Comparison of ENCODE assay signal across 40 mouse cellular contexts in genomic region chrX:73400951-73401350, GRCm38 (mm10). TPM values are rescaled to one million over a fixed set of nuclear protein-coding genes. Genes with fewer than 3 reads are reported as not detected.
"Had no signal": no experiment of that assay in that cellular context is flagged by ENCODE, and none has a peak within 500 bp of the region (broad histone marks: within the 10 kb centered on the region; RNA-seq: fewer than 3 reads in every experiment).

No protein-coding gene starts in this region.

- H3K36me3 ChIP-seq: heart, embryonic 13.5 days; heart, embryonic 15.5 days; hindbrain, embryonic 10.5 days; hindbrain, embryonic 12.5 days; intestine, embryonic 15.5 days; kidney, embryonic 15.5 days; limb, embryonic 13.5 days; limb, embryonic 15.5 days; liver, embryonic 12.5 days had no signal

- DNase-seq: gastrocnemius, postnatal 14 days; gastrocnemius, postnatal 36 days; heart, adult 11 months; heart, adult 2 months; heart, postnatal 14 days; heart, postnatal 4 days; kidney, adult 18-20 months; kidney, adult 9 months; kidney, postnatal 14 days; kidney, postnatal 36 days; layer of hippocampus, adult 9-11 months; layer of hippocampus, postnatal 36 days; left cerebral cortex, postnatal 4 days had no signal

- H3K4me1 ChIP-seq: heart, embryonic 13.5 days; heart, embryonic 15.5 days; hindbrain, embryonic 10.5 days; hindbrain, embryonic 12.5 days; intestine, embryonic 15.5 days; kidney, embryonic 15.5 days; limb, embryonic 13.5 days; limb, embryonic 15.5 days; liver, embryonic 12.5 days had no signal

- H3K4me3 ChIP-seq: heart, adult 2 months; heart, embryonic 13.5 days; heart, embryonic 15.5 days; hindbrain, embryonic 10.5 days; hindbrain, embryonic 12.5 days; intestine, embryonic 15.5 days; kidney, embryonic 15.5 days; limb, embryonic 13.5 days; limb, embryonic 15.5 days; liver, embryonic 12.5 days had no signal

- H3K27ac ChIP-seq: heart, adult 2 months; heart, embryonic 13.5 days; heart, embryonic 15.5 days; hindbrain, embryonic 10.5 days; hindbrain, embryonic 12.5 days; hindbrain, embryonic 14.5 days; intestine, embryonic 15.5 days; kidney, embryonic 15.5 days; kidney, postnatal 0 days; limb, embryonic 13.5 days; limb, embryonic 15.5 days; liver, embryonic 12.5 days had no signal

- H3K27me3 ChIP-seq: heart, embryonic 13.5 days; heart, embryonic 15.5 days had no signal

RNA-seq across cellular contexts. Expression of gene Gm18336, which starts 2.4 kb away (rescaled TPM):
- total RNA-seq: gastrocnemius, adult 18-20 months; gastrocnemius, adult 8-10 months; gastrocnemius, postnatal 14 days; gastrocnemius, postnatal 36 days; heart, adult 2 months; heart, postnatal 14 days; heart, postnatal 4 days; layer of hippocampus, adult 18-20 months; layer of hippocampus, adult 8-10 months; layer of hippocampus, postnatal 14 days; left cerebral cortex, adult 18-20 months; liver, adult 2 months had no signal
- polyA plus RNA-seq: heart, adult 2 months; heart, embryonic 11.5 days; heart, embryonic 13.5 days; heart, embryonic 15.5 days; heart, postnatal 0 days; hindbrain, embryonic 10.5 days; hindbrain, embryonic 12.5 days; hindbrain, embryonic 14.5 days; inflammation-experienced regulatory T-cells, adult 6 months; intestine, embryonic 15.5 days; intestine, postnatal 0 days; kidney, embryonic 15.5 days; kidney, postnatal 0 days; limb, embryonic 11.5 days; limb, embryonic 13.5 days; limb, embryonic 15.5 days; liver, adult 2 months; liver, embryonic 12.5 days had no signal

RNA-seq across cellular contexts. Expression of gene Zfp92, which starts 9.9 kb away (rescaled TPM):
- total RNA-seq: gastrocnemius, adult 18-20 months; gastrocnemius, adult 8-10 months; heart, adult 2 months; heart, postnatal 14 days; heart, postnatal 4 days; liver, adult 2 months had no signal
- polyA plus RNA-seq: heart, adult 2 months; heart, embryonic 13.5 days; heart, embryonic 15.5 days; heart, postnatal 0 days; liver, adult 2 months; liver, embryonic 12.5 days had no signal

RNA-seq across cellular contexts. Expression of gene Trex2, which starts 34.2 kb away (rescaled TPM):
- total RNA-seq: gastrocnemius, adult 18-20 months; gastrocnemius, adult 8-10 months; gastrocnemius, postnatal 14 days; gastrocnemius, postnatal 36 days; heart, adult 2 months; heart, postnatal 14 days; heart, postnatal 4 days; layer of hippocampus, adult 18-20 months; layer of hippocampus, adult 8-10 months; layer of hippocampus, postnatal 14 days; layer of hippocampus, postnatal 36 days; left cerebral cortex, adult 18-20 months; left cerebral cortex, adult 8-10 months; left cerebral cortex, postnatal 10 days; left cerebral cortex, postnatal 25 days; left cerebral cortex, postnatal 4 days; liver, adult 2 months had no signal
- polyA plus RNA-seq: heart, adult 2 months; heart, embryonic 11.5 days; heart, embryonic 13.5 days; heart, embryonic 15.5 days; heart, postnatal 0 days; hindbrain, embryonic 12.5 days; hindbrain, embryonic 14.5 days; hindbrain, embryonic 16.5 days; inflammation-experienced regulatory T-cells, adult 6 months; intestine, embryonic 15.5 days; intestine, postnatal 0 days; limb, embryonic 11.5 days; limb, embryonic 13.5 days; liver, adult 2 months; liver, embryonic 12.5 days had no signal
